Mouse (Mus musculus): ENCODE results near the gene Nop9.

DNA sequence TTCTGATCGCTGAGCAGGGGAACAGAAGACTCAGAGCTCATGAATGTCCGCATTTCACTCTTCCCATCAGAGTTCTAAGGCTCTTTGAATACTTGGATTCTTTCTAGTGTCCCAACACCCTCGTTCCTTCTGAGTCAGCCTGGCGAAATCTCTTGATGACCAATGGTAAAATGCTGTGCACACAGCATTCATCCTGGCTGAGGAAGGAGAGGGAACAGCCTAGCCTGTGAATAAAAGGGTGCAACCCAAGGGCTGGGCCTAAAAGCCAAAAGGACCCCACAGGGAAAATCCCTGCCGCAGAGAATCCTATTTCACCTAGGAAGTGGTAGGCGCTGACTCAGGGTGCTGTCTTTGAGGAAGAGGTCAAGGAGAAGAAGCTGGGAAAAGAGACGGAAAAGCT lies 15.4 kb upstream of the Nop9 start:
- TF ChIP-seq CTCF (IDR thresholded peaks at IDR 0.05; ENCODE audit: insufficient read depth, low read length) (no peak), POLR2A (IDR thresholded peaks at IDR 0.05; ENCODE audit: borderline replicate concordance, extremely low read depth, low read depth, low read length) (no peak)
